Mouse (Mus musculus) C2C12 (cell line): ENCODE measurements at regions not wholly inside any gene's neighbourhood (a gene's known extent, or its start where the extent isn't known, plus 50 kb on each side); places are given as distances from the start of the nearest gene placed in this dataset.

Experiments used
- CEBPB ChIP-seq: IDR thresholded peaks from one replicate; pipeline ENCODE4 v1.6.1; 2011; ENCODE audit warnings: low read depth, mild to moderate bottlenecking, control low read depth, moderate library complexity
- CTCF ChIP-seq: IDR thresholded peaks from one replicate; pipeline ENCODE4 v1.5.1; 2011; ENCODE audit not compliant: control insufficient read depth, insufficient read depth, insufficient read length
- FOSL1 ChIP-seq: IDR thresholded peaks from one replicate; pipeline ENCODE4 v1.8.0; 2011; ENCODE audit warnings: mild to moderate bottlenecking, low read length; ENCODE audit not compliant: poor library complexity, insufficient read depth, severe bottlenecking
- MAX ChIP-seq: IDR thresholded peaks from one replicate; pipeline ENCODE4 v1.6.1; 2011; ENCODE audit warnings: mild to moderate bottlenecking, control low read depth
- MYOD1 ChIP-seq: IDR thresholded peaks from one replicate; pipeline ENCODE4 v1.6.1; 2011; ENCODE audit warnings: low read depth; ENCODE audit not compliant: control insufficient read depth, insufficient read length
- MYOG ChIP-seq: IDR thresholded peaks from one replicate; pipeline ENCODE4 v1.6.1; 2011; ENCODE audit not compliant: control insufficient read depth, insufficient read length; ENCODE audit errors: extremely low read depth
- USF1 ChIP-seq: IDR thresholded peaks from one replicate; pipeline ENCODE4 v1.6.1; 2011; ENCODE audit warnings: low read depth, mild to moderate bottlenecking, control low read depth, moderate library complexity

DNA sequence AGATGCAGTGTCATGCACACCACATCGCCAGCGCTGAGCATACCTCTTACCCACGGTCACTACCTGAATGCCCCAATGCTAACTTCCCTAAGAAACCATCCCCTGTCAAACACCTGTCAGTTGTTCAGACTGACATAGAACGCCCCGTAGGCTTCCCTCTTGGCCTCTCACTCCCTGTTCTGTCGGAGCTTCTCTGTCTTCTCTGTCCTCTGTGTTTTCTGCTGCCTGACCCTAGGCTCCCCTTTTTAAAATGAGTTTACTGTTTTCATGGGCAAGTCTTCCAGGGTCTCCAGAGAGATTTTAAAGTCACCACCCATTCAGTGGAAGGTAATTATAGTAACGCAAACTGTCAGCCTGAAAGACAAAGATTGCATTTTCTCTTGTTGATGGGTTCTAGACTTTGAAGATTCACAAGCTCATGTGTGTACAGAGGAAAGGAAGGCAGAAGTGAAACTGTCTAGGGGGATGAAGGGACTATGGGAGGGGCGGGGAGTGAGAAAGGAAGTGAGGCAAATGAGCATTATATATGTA lies 99.1 kb upstream of the Klf13 start:
- no peak for TF ChIP-seq CTCF
- TF ChIP-seq MYOD1 = no peak
- TF ChIP-seq CEBPB = no peak
- TF ChIP-seq MYOG = no peak
- no peak for TF ChIP-seq USF1
- TF ChIP-seq MAX = no peak
- no peak for TF ChIP-seq FOSL1
